Mouse (Mus musculus): ENCODE results near the gene Nup93. TPM values are rescaled to one million over a fixed set of nuclear protein-coding genes. Genes with fewer than 3 reads are reported as not detected.
A peak's percentile ranks its signal among the peaks of the same experiment; 100 is the strongest.

Gene Nup93
- total RNA-seq, 2 experiments from 2014 or later = 19.3 to 20.3 TPM

- DNase-seq = no peak
Observed at GRCm38 (mm10) chr8:94320036-94320435, 105.7 kb downstream of the Nup93 start.

DNA sequence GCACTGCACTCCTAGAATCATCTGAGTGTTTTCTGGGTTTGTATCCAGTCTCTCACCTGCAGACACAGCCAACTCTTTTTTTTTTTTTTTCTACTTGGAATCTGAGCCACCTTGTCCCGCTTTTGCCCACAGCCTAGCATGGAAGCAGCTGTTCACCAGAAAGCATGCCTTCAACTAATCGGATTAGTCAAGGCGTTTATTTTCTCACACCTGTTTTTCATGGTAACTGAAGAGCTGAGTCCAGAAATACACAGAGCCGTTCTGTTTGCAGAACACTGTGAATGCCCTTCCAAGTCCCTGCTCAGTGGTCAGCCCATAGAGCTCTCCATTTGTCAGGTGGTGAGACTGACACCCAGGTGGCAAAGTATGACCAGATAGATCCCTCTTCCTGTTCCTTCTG is 107.7 kb downstream of the Nup93 start:
- DNase-seq = no peak

DNA sequence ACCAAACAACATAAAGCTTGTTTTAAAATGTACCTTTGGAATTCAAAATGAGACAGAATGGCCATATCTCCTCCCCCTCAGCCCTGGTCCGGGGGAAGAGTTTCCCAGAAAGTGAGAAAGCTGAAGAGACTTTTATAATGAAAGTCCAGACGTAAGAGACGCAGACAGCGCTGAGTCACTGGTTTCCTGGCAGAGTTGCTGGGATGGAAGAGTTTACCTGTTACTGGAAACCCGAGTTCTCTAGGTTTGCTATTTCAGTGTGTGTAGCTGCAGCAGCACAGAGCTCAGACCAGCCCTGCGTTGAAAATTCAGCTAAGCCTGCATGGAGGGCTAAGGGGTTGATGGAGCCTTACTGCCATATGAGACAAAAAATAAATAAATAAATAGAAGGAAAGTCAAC is 108.7 kb downstream of the Nup93 start:
- DNase-seq = no peak

- no peak for DNase-seq
Observed at GRCm38 (mm10) chr8:94324071-94324470, 109.7 kb downstream of the Nup93 start.

DNA sequence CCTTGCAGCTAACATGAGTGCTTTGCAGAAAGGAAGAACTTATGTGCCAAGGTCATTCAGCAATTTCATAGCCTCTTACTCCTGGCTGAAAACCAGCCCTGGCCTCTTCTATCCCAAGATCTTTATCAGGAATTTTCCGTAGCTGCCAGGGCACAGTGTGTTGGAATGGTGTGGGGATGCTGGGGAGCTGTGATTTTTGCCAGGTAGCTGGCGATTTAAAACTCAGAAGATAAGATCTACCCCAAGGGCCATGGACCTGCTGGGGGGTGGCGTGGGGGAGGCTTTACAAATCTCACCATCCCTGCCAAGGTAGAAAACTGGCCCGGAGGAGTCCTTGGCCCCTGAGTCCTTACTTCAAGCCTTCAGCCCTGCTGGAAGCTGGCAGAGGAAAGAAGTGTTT is 111.7 kb downstream of the Nup93 start:
- no peak for DNase-seq

DNA sequence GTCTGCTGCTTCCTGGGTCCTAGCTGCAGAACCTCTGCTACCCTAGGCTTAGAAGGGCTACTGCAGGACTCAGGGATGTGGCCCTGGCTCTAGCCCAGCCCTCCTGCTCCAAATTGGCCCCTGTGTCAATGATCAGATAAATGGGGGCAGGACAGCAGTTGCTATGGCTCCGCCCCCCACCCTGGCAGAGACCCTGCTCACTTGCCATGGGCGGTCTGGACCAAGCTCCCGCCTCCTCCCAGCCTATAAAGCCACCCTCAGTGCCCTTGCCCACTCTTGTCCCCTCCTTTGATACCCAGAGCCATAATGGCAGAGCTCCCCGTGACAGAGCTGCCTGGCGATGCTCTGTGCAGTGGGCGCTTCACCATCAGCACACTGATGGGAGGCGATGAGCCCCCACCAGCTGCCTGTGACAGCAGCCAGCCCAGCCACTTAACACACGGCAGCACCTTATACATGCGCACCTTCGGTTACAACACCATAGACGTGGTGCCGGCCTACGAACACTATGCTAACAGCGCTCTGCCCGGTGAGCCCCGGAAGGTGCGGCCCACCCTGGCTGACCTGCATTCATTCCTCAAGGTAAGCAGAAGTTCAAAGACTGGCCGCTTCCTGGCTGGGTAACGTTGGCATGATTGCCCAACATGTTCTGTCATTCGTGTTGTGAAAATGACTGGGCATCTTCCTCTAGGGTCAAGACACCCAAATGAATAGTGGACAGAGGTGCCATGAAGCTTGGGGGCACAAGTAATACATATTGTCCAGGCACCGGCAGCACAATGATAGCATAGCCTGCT is 114.8 kb downstream of the Nup93 start, which contains the start of gene Slc12a3:
TSS of gene Slc12a3 (plus strand) at position 270 of the 797 bp plus-strand sequence.
- DNase-seq = no peak

DNA sequence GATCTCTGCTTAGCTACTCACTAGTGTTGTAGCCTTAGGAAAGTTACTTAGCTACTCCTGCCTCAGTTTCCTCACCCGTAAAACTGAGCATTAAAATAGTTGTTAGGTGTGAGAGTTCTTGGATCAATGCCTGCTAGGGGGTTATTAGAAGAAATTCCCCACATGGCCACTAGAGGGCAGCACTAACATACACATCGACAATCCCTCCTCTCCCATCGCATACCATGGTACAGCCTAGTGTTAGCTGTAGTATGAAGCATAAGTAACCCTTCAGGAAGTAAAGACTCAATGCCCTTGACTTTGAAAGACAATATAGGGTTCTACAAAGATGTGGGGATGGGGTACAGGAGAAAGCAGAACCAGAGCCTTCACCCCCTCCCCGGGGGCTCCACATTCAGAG is 116.4 kb downstream of the Nup93 start:
- no peak for DNase-seq

GRCm38 (mm10) chr8:94333345-94333744 is 119.0 kb downstream of the Nup93 start:
- DNase-seq = no peak

- DNase-seq = no peak
Observed at GRCm38 (mm10) chr8:94337559-94337958, 123.2 kb downstream of the Nup93 start.

- no peak for DNase-seq
Observed at GRCm38 (mm10) chr8:94340796-94341195, 126.4 kb downstream of the Nup93 start.

- DNase-seq = no peak
Observed at GRCm38 (mm10) chr8:94342691-94343090, 128.3 kb downstream of the Nup93 start.

- DNase-seq = peak; percentile 87
Observed at GRCm38 (mm10) chr8:94343290-94343689, 128.9 kb downstream of the Nup93 start.

- no peak for DNase-seq
Observed at GRCm38 (mm10) chr8:94343778-94344320, 129.5 kb downstream of the Nup93 start.

GRCm38 (mm10) chr8:94345657-94346056 is 131.3 kb downstream of the Nup93 start:
- DNase-seq = no peak

- no peak for DNase-seq
Observed at GRCm38 (mm10) chr8:94346264-94346663, 131.9 kb downstream of the Nup93 start.

GRCm38 (mm10) chr8:94348425-94348824 is 134.1 kb downstream of the Nup93 start:
- no peak for DNase-seq

- DNase-seq = no peak
Observed at GRCm38 (mm10) chr8:94354069-94354531, 139.7 kb downstream of the Nup93 start.

- DNase-seq = no peak
Observed at GRCm38 (mm10) chr8:94354571-94354970, 140.2 kb downstream of the Nup93 start.

DNA sequence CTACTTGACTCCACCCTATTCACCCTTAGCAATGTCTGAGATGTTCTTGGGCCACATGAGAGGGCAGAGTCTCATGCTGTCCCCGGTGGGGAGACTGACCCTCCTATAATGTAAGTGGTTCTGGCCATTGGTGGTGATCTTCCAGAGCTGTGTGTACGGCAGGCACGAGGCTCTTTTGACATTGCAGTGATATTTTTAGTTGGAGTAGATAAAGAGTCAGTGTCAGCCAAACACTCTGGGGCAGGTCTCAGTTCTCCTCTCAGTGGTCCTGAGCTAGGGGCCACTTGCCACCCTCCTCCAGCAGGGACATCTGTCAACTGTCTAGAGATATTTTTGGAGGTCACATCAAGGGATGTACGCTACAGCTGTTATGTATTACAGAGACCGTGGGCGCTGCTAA is 142.9 kb downstream of the Nup93 start:
- no peak for DNase-seq

- DNase-seq = peak; percentile 45
Observed at GRCm38 (mm10) chr8:94358541-94358940, 144.2 kb downstream of the Nup93 start.

DNA sequence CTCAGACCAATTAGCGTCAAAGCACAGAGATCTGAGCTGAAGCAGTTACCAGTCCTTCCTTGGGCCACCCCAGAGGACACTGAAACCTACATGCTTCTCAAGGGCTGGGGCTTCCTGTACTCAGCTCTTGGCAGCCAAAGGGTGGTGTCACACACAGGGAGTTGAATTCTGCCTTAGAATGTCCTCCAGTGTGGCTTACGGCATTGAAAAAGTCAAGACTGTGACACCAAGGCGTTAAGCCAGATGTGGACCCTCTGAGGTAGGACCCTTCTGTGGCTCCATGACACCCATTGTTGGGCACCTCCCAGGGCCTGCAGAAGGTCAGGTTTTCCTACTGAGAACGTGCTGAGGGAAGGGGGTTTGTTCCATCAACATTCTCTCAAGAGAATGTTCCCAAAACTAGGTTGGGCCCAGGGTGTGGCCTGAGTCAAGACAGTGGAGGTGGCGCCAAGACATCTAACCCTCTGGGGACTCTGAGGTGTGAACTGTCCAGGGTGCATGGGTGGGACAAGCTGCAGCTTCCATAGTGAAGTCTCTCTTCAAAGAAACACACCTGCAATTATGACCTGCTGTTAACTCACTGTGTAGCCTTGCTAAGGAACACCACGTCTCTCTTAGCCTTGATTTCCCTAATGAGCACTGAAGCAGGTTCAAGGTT is 147.5 kb downstream of the Nup93 start:
- no peak for DNase-seq

GRCm38 (mm10) chr8:94362607-94363239 is 148.4 kb downstream of the Nup93 start:
- no peak for DNase-seq

GRCm38 (mm10) chr8:94363288-94363688 is 148.9 kb downstream of the Nup93 start:
- DNase-seq = peak; percentile 53

Measured in gastrocnemius, postnatal 10 days (tissue).